ENCODE assay signal across 11 mouse cellular contexts in genomic region chr1:179863420-179863819, GRCm38 (mm10). TPM values are rescaled to one million over a fixed set of nuclear protein-coding genes. Genes with fewer than 3 reads are reported as not detected.
DNase-seq lines count a peak whose midpoint lies in the region; TF ChIP-seq lines count a peak whose summit lies in the region.
"Had no signal": no experiment of that assay in that cellular context is flagged by ENCODE, and none has a peak within 500 bp of the region (broad histone marks: within the 10 kb centered on the region; RNA-seq: fewer than 3 reads in every experiment).

No protein-coding gene starts in this region.

- DNase-seq in kidney, adult 9 months: peak; percentile 54
- no peak for DNase-seq in kidney, adult 18-20 months
- DNase-seq in Muller cell, postnatal 12 days (ENCODE audit: inconsistent ontology term): peak; percentile 91
- DNase-seq in heart, postnatal 4 days: peak; percentile 17
- no peak for DNase-seq in thymus, postnatal 0 days (ENCODE audit: low spot score)
- no peak for DNase-seq in gastrocnemius, postnatal 10 days
- DNase-seq: cerebellum, adult 18-20 months; thymus, postnatal 25 days had no signal

- H3K79me3 ChIP-seq in C2C12 (ENCODE audit: low read depth): no peaks in the 10 kb centered on the region

- H3ac ChIP-seq in C2C12 (ENCODE audit: control insufficient read depth, insufficient read length, low read depth): no peak overlapping the region

- H3K36me3 ChIP-seq in C2C12 (ENCODE audit: control insufficient read depth, insufficient read depth): no peaks in the 10 kb centered on the region
- H3K36me3 ChIP-seq: embryonic facial prominence, embryonic 15.5 days had no signal

- H3K27me3 ChIP-seq in C2C12 (ENCODE audit: control insufficient read depth, insufficient read depth, insufficient read length): no peaks in the 10 kb centered on the region
- H3K27me3 ChIP-seq: embryonic facial prominence, embryonic 15.5 days; Patski had no signal

- H3K79me2 ChIP-seq in C2C12 (ENCODE audit: control insufficient read depth, insufficient read depth): no peaks in the 10 kb centered on the region

- no peak overlapping the region for H3K4me3 ChIP-seq in C2C12 (ENCODE audit: insufficient read depth, poor library complexity, severe bottlenecking)
- H3K4me3 ChIP-seq: embryonic facial prominence, embryonic 15.5 days had no signal

- TF ChIP-seq CTCF in C2C12 (IDR thresholded peaks at IDR 0.05; ENCODE audit: control insufficient read depth, insufficient read depth, insufficient read length): no peak

TF ChIP-seq in C2C12, 6 proteins besides CTCF, POLR2A, EP300 and RAD21:
- TF ChIP-seq MAX (IDR thresholded peaks at IDR 0.05): no peak
- no peak for TF ChIP-seq MYOG (IDR thresholded peaks at IDR 0.05; ENCODE audit: control insufficient read depth, extremely low read depth, insufficient read length)
- TF ChIP-seq USF1 (IDR thresholded peaks at IDR 0.05; ENCODE audit: low read depth): no peak
- peak; percentile 9 for TF ChIP-seq CEBPB (IDR thresholded peaks at IDR 0.05; ENCODE audit: low read depth)
- TF ChIP-seq FOSL1 (IDR thresholded peaks at IDR 0.05; ENCODE audit: insufficient read depth, low read length, poor library complexity, severe bottlenecking): no peak
- peak; percentile 39 for TF ChIP-seq MYOD1 (IDR thresholded peaks at IDR 0.05; ENCODE audit: control insufficient read depth, insufficient read length, low read depth)

RNA-seq across cellular contexts. Expression of gene Ahctf1, which starts 59.9 kb away (rescaled TPM):
- polyA plus RNA-seq in C2C12 (2012; fragmentation: generic; extraction: Trizol): 11.9 TPM
- total RNA-seq in heart, postnatal 4 days (2021): 10 to 100 TPM; 27.9 to 32.6 TPM
- polyA plus RNA-seq in thymus, postnatal 0 days (2015; fragmentation: Nextera tagmentation; extraction: Ambion mirVana): 11.8 and 16.3 TPM in 2 replicates
- total RNA-seq in gastrocnemius, postnatal 10 days (2021): 10 to 100 TPM; 21.0 to 25.7 TPM

Comparison
In these comparisons a context has a peak if more than half of its experiments do, and no peak if none do; other contexts are left out.
1. DNase-seq: peak in kidney, adult 9 months (single experiment), Muller cell, postnatal 12 days (single experiment) and heart, postnatal 4 days (single experiment); none in kidney, adult 18-20 months (single experiment), thymus, postnatal 0 days (single experiment) and gastrocnemius, postnatal 10 days (single experiment).